Mouse (Mus musculus): Measurements from ENCODE around the gene Cdc16. TPM values are rescaled to one million over a fixed set of nuclear protein-coding genes. Genes with fewer than 3 reads are reported as not detected.

Cdc16 gene
- total and polyA plus RNA-seq, 3 experiments = 53.6 to 59.6 TPM; not detected in 1

- TF ChIP-seq TAL1 (IDR thresholded peaks at IDR 0.05; ENCODE audit: low read length) = no peak
- TF ChIP-seq MAZ (IDR thresholded peaks at IDR 0.05; ENCODE audit: low read depth, low read length) = peak; percentile 29; the same call in 1 of the 2 replicates
Observed at GRCm38 (mm10) chr8:13785764-13786299, 28.4 kb downstream of the Cdc16 start (continued).

DNA sequence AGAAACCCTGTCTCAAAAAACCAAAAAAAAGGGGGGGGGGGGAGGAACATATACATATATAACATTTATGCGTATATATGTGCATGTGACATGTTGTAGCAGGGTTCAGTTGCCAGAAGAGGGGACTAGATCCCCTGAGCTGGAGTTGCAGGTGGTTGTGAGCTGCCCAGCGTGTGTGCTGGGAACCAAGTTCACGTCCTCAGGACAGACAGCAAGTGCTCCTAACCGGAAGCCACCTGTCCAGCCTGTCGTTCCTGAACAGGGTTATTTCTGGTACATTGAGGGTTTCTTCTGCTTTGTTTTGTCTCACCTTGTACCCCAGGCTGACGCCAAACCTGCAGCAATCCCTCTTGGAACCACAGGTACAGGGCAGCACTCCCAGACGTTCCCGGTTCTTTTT is 32.1 kb downstream of the Cdc16 start:
- H3K36me3 ChIP-seq (ENCODE audit: control insufficient read depth in 1 of 2, insufficient read depth in 2 of 2, low read length in 2 of 2) = peaks cover 0 to 3% of the 10 kb centered on the region in 2 experiments; a peak in 2 of 4 replicates
- peaks cover 0 to 5% of the 10 kb centered on the region in 2 experiments; a peak in 2 of 4 replicates for H3K4me1 ChIP-seq (ENCODE audit: control insufficient read depth in 1 of 2, insufficient read depth in 2 of 2, low read length in 2 of 2)
- H3K79me2 ChIP-seq (ENCODE audit: control insufficient read depth, insufficient read depth, low read length, poor library complexity) = peaks cover 11% of the 10 kb centered on the region
- H3K27me3 ChIP-seq (ENCODE audit: control insufficient read depth in 1 of 2, insufficient read depth in 2 of 2, low read length in 2 of 2) = no peaks in the 10 kb centered on the region
- H3K27ac ChIP-seq (ENCODE audit: control insufficient read depth, low read depth, low read length) = no peak overlapping the region
- TF ChIP-seq MYB (IDR thresholded peaks at IDR 0.05; ENCODE audit: low read depth, low read length) (no peak), EP300 (IDR thresholded peaks at IDR 0.05; ENCODE audit: low read depth in 1 of 2, low read length in 2 of 2) (no peak), CTCF (IDR thresholded peaks at IDR 0.05 in 2 of 3, conservative IDR thresholded peaks at IDR 0.05 in 1 of 3; ENCODE audit: control insufficient read depth in 1 of 3, insufficient read depth in 1 of 3, low read depth in 2 of 3, low read length in 3 of 3, poor library complexity in 1 of 3, severe bottlenecking in 1 of 3) (no peak), JUND (IDR thresholded peaks at IDR 0.05; ENCODE audit: low read depth, low read length) (no peak), MAX (IDR thresholded peaks at IDR 0.05; ENCODE audit: low read length) (no peak)
- DNase-seq (ENCODE audit: low read depth, low spot score) = no peak
- no peak overlapping the region for H3K4me3 ChIP-seq (ENCODE audit: control insufficient read depth in 1 of 2, insufficient read depth in 1 of 2, low read depth in 2 of 2, low read length in 2 of 2)
- no peak overlapping the region for H3K9ac ChIP-seq (ENCODE audit: control insufficient read depth, low read depth, low read length, poor library complexity, severe bottlenecking)
- no peaks in the 10 kb centered on the region for H3K9me3 ChIP-seq (replicated peaks; ENCODE audit: insufficient read depth, low read length)

DNA sequence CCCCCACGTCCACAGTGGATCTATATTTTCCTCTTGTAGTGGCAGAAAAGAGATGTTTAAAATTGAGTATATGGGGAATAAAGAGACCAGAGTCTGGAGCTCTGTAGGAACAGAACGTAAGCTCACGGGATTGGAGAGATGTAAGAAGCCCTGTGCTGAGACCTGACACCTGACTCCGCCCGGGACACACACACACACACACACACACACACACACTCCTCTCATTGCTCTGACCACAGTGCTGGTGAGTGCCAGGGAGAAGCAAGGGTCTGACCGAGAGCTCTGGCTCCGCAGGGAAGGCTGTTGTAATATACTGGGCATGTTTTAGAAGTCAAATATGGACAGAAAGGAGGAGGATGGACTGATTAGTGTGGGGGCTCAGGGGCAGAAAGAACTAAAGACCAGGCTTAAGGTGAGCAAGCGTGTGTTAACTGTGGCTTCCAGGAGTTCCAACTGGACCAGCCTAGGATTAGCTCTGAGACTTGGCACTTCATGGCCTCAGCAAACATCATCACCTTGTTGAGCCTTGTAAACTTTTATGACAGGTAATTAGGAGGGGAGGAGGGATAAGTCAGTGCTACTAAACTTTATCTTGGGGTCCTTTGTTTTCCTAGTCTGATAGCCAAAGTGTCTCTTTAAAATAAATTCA is 35.7 kb downstream of the Cdc16 start:
- H3K36me3 ChIP-seq (ENCODE audit: control insufficient read depth in 1 of 2, insufficient read depth in 2 of 2, low read length in 2 of 2) = no peaks in the 10 kb centered on the region; a peak in 1 of 4 replicates
- H3K27ac ChIP-seq (ENCODE audit: control insufficient read depth, low read depth, low read length) = no peak overlapping the region
- no peak for TF ChIP-seq SMC3 (IDR thresholded peaks at IDR 0.05; ENCODE audit: low read depth, low read length)
- TF ChIP-seq SIN3A (IDR thresholded peaks at IDR 0.05; ENCODE audit: low read length) = no peak
- no peak for TF ChIP-seq NELFE (IDR thresholded peaks at IDR 0.05; ENCODE audit: low read depth, low read length)
- TF ChIP-seq HCFC1 (IDR thresholded peaks at IDR 0.05; ENCODE audit: low read depth, low read length) = no peak
- no peak for TF ChIP-seq MAX (IDR thresholded peaks at IDR 0.05; ENCODE audit: low read length)
- TF ChIP-seq CHD1 (IDR thresholded peaks at IDR 0.05; ENCODE audit: low read depth, low read length) = no peak
- TF ChIP-seq CHD2 (IDR thresholded peaks at IDR 0.05; ENCODE audit: low read length) = no peak
- TF ChIP-seq ETS1 (IDR thresholded peaks at IDR 0.05; ENCODE audit: low read depth, low read length) = no peak
- no peak for TF ChIP-seq CTCF (IDR thresholded peaks at IDR 0.05 in 2 of 3, conservative IDR thresholded peaks at IDR 0.05 in 1 of 3; ENCODE audit: control insufficient read depth in 1 of 3, insufficient read depth in 1 of 3, low read depth in 2 of 3, low read length in 3 of 3, poor library complexity in 1 of 3, severe bottlenecking in 1 of 3)
- TF ChIP-seq TBP (IDR thresholded peaks at IDR 0.05; ENCODE audit: low read depth, low read length) = no peak
- no peak for TF ChIP-seq POLR2AphosphoS5 (IDR thresholded peaks at IDR 0.05; ENCODE audit: borderline replicate concordance, low read depth, low read length)
- no peak for TF ChIP-seq GATA1 (IDR thresholded peaks at IDR 0.05; ENCODE audit: low read depth, low read length)
- TF ChIP-seq UBTF (IDR thresholded peaks at IDR 0.05; ENCODE audit: borderline replicate concordance, insufficient read depth, low read depth, low read length) = no peak
- TF ChIP-seq MYB (IDR thresholded peaks at IDR 0.05; ENCODE audit: low read depth, low read length) = no peak
- no peak for TF ChIP-seq RAD21 (IDR thresholded peaks at IDR 0.05; ENCODE audit: low read depth, low read length)
- no peak for TF ChIP-seq POLR2AphosphoS2 (IDR thresholded peaks at IDR 0.05; ENCODE audit: low read length)
- TF ChIP-seq MYC (IDR thresholded peaks at IDR 0.05; ENCODE audit: low read depth, low read length) = no peak
- TF ChIP-seq POLR2A (IDR thresholded peaks at IDR 0.05; ENCODE audit: control insufficient read depth in 1 of 2, insufficient read depth in 1 of 2, low read depth in 1 of 2, low read length in 2 of 2, poor library complexity in 1 of 2) = no peak
- H3K9me3 ChIP-seq (replicated peaks; ENCODE audit: insufficient read depth, low read length) = no peaks in the 10 kb centered on the region
- H3K27me3 ChIP-seq (ENCODE audit: control insufficient read depth in 1 of 2, insufficient read depth in 2 of 2, low read length in 2 of 2) = no peaks in the 10 kb centered on the region
- no peaks in the 10 kb centered on the region for H3K4me1 ChIP-seq (ENCODE audit: control insufficient read depth in 1 of 2, insufficient read depth in 2 of 2, low read length in 2 of 2)
- DNase-seq (ENCODE audit: low read depth, low spot score) = no peak
- 0 out of 2 replicates have a peak, but pooled peaks cover 2% of the 10 kb centered on the region for H3K79me2 ChIP-seq (ENCODE audit: control insufficient read depth, insufficient read depth, low read length, poor library complexity)
- H3K4me3 ChIP-seq (ENCODE audit: control insufficient read depth in 1 of 2, insufficient read depth in 1 of 2, low read depth in 2 of 2, low read length in 2 of 2) = no peak overlapping the region
- H3K9ac ChIP-seq (ENCODE audit: control insufficient read depth, low read depth, low read length, poor library complexity, severe bottlenecking) = no peak overlapping the region

Data from MEL (cell line).